In genomic region chr1:97769904-97770753, GRCm38 (mm10) we compare ENCODE assay signal across 8 mouse cellular contexts. TPM values are rescaled to one million over a fixed set of nuclear protein-coding genes. Genes with fewer than 3 reads are reported as not detected.
DNase-seq lines count a peak whose midpoint lies in the region; ATAC-seq lines count a peak whose summit lies in the region.

TSS of gene Gin1 (plus strand) at chr1:97770172.
TSS of gene Ppip5k2 (minus strand) at chr1:97770411.

- peak within 1 kb of the TSS; percentile 88 for H3K27ac ChIP-seq in hindbrain, embryonic 16.5 days (ENCODE audit: low read depth, low read length)
- H3K27ac ChIP-seq in macrophage: peak within 1 kb of the TSS; percentile 78

- peak within 1 kb of the TSS; percentile 86 for H3K9ac ChIP-seq in hindbrain, embryonic 16.5 days (ENCODE audit: low read depth, low read length)

- peak; percentile 99 for ATAC-seq in hindbrain, embryonic 16.5 days

- no peaks in the 10 kb centered on the region for H3K27me3 ChIP-seq in hindbrain, embryonic 16.5 days (replicated peaks; ENCODE audit: control insufficient read depth, insufficient read depth, low read length)

- peaks cover 77% of the 10 kb centered on the region for H3K79me2 ChIP-seq in macrophage (ENCODE audit: inconsistent target)

- H3K4me1 ChIP-seq in hindbrain, embryonic 16.5 days (ENCODE audit: control insufficient read depth, insufficient read depth, low read depth, low read length): peaks cover 18% of the 10 kb centered on the region

- under 1% methylated on average over 57 of the region's 66 CpGs for WGBS in hindbrain, embryonic 16.5 days
- WGBS in macrophage (ENCODE audit: missing documents): 1% methylated on average over 66 of the region's 66 CpGs

- H3K9me3 ChIP-seq in hindbrain, embryonic 16.5 days (ENCODE audit: control insufficient read depth, low read length): no peaks in the 10 kb centered on the region

- DNase-seq in WW6 (ENCODE audit: low read depth, low spot score): peak; percentile 88
- peak; percentile 87 to 94 for DNase-seq in cerebellum, postnatal 4 days (ENCODE audit: low spot score in 2 of 2)
- peak; percentile 94 for DNase-seq in gastrocnemius, adult 18-20 months (ENCODE audit: low spot score)
- DNase-seq in left cerebral cortex, adult 18-20 months (ENCODE audit: low spot score in 2 of 2): peak; percentile 91 to 96
- peak; percentile 96 for DNase-seq in right cerebral cortex, adult 18-20 months
- peak; percentile 78 for DNase-seq in urinary bladder, postnatal 10 days (ENCODE audit: low spot score)

- no peaks in the 10 kb centered on the region for H3K36me3 ChIP-seq in hindbrain, embryonic 16.5 days (ENCODE audit: control insufficient read depth, insufficient read depth, low read length)
- no peaks in the 10 kb centered on the region for H3K36me3 ChIP-seq in macrophage (ENCODE audit: inconsistent target)

- H3K4me3 ChIP-seq in hindbrain, embryonic 16.5 days (ENCODE audit: low read length): peak within 1 kb of the TSS; percentile 70
- H3K4me3 ChIP-seq in macrophage (ENCODE audit: inconsistent target): peak within 1 kb of the TSS; percentile 95

- H3K4me2 ChIP-seq in hindbrain, embryonic 16.5 days (ENCODE audit: low read length): peak within 1 kb of the TSS; percentile 66

RNA-seq across cellular contexts. Expression of gene Gin1, which starts in this region (rescaled TPM):
- 1 to 10 TPM; 3.8 to 4.1 TPM for total RNA-seq in gastrocnemius, adult 18-20 months (2021)
- polyA plus RNA-seq in hindbrain, embryonic 16.5 days (2015; fragmentation: Nextera tagmentation; extraction: Ambion mirVana): 14.0 TPM in 2 replicates
- total RNA-seq in left cerebral cortex, adult 18-20 months (2021): 10 to 100 TPM in 1 of 2 experiments, 1 to 10 TPM in 1; 8.4 to 12.3 TPM
- total RNA-seq in macrophage (2018; cell fraction: chromatin; rRNA removed): 10 to 100 TPM in 17 of 26 experiments, 1 to 10 TPM in 9; 2.3 to 40.0 (median 14.9) TPM
- total RNA-seq in macrophage (2018; cell fraction: cytosol; rRNA removed): 1 to 10 TPM; 1.4 to 6.1 (median 3.7) TPM
- 10 to 100 TPM in 18 of 26 experiments, 1 to 10 TPM in 8; 4.8 to 51.5 (median 14.1) TPM for total RNA-seq in macrophage (2018; cell fraction: nucleus; rRNA removed)
- polyA plus RNA-seq in macrophage (2018): 6.5 to 10.4 TPM (median 9.3 TPM) in 3 replicates

RNA-seq across cellular contexts. Expression of gene Ppip5k2, which starts in this region (rescaled TPM):
- 1 to 10 TPM; 1.7 to 1.8 TPM for total RNA-seq in gastrocnemius, adult 18-20 months (2021)
- 45.5 and 50.6 TPM in 2 replicates for polyA plus RNA-seq in hindbrain, embryonic 16.5 days (2015; fragmentation: Nextera tagmentation; extraction: Ambion mirVana)
- total RNA-seq in left cerebral cortex, adult 18-20 months (2021): 10 to 100 TPM; 24.8 to 29.2 TPM
- 100 to 1,000 TPM in 8 of 26 experiments, 10 to 100 TPM in 18; 21.4 to 178 (median 84.0) TPM for total RNA-seq in macrophage (2018; cell fraction: chromatin; rRNA removed)
- total RNA-seq in macrophage (2018; cell fraction: cytosol; rRNA removed): 10 to 100 TPM; 16.8 to 35.0 (median 22.5) TPM
- total RNA-seq in macrophage (2018; cell fraction: nucleus; rRNA removed): 100 to 1,000 TPM in 2 of 26 experiments, 10 to 100 TPM in 24; 17.6 to 136 (median 57.4) TPM
- 11.0 to 16.7 TPM (median 14.0 TPM) in 3 replicates for polyA plus RNA-seq in macrophage (2018)

Comparison
In these comparisons a context has a peak if more than half of its experiments do, and no peak if none do; other contexts are left out.
1. Peak in every context shown above with its lines: DNase-seq, ATAC-seq, H3K4me3 ChIP-seq and H3K27ac ChIP-seq.
2. RNA of gene Ppip5k2 (total RNA-seq): 24.8 to 29.2 TPM in left cerebral cortex, adult 18-20 months; 1.7 to 1.8 TPM in gastrocnemius, adult 18-20 months; every median in the first group is over 4 times any median in the second.